Mouse (Mus musculus) heart, embryonic 11.5 days (tissue): ENCODE measurements at regions not wholly inside any gene's neighbourhood (a gene's known extent, or its start where the extent isn't known, plus 50 kb on each side); places are given as distances from the start of the nearest gene placed in this dataset.

Experiments
- ATAC-seq: fragments of 200-750 bp; cut with Nextera tagmentation; replicated peaks from 2 replicates; pipeline ENCODE4 v1.8.0; 2017; ENCODE audit warnings: moderate library complexity; ENCODE audit not compliant: insufficient number of reproducible peaks, low FRiP score, low TSS enrichment
- H3K27ac ChIP-seq: fragments of 300-500 bp; sonication (generic); 2 replicates; pipeline ENCODE4 v1.5.1; 2014; ENCODE audit warnings: mild to moderate bottlenecking, low read depth, low read length
- H3K27me3 ChIP-seq: fragments of 300-500 bp; sonication (generic); 2 replicates; pipeline ENCODE4 v1.6.1; 2014; ENCODE audit warnings: mild to moderate bottlenecking, low read length, mixed read lengths; ENCODE audit not compliant: control insufficient read depth, insufficient read depth
- H3K36me3 ChIP-seq: fragments of 300-500 bp; sonication (generic); 2 replicates; pipeline ENCODE4 v1.6.1; 2014; ENCODE audit warnings: mild to moderate bottlenecking, low read length, moderate library complexity, mixed read lengths; ENCODE audit not compliant: control insufficient read depth, insufficient read depth
- H3K4me1 ChIP-seq: fragments of 300-500 bp; sonication (generic); 2 replicates; pipeline ENCODE4 v1.6.1; 2014; ENCODE audit warnings: low read length; ENCODE audit not compliant: control insufficient read depth, insufficient read depth
- H3K4me2 ChIP-seq: fragments of 300-500 bp; sonication (generic); 2 replicates; pipeline ENCODE4 v1.6.1; 2014; ENCODE audit warnings: mild to moderate bottlenecking, moderate library complexity
- H3K4me3 ChIP-seq: fragments of 300-500 bp; sonication (generic); 2 replicates; pipeline ENCODE4 v1.5.1; 2014; ENCODE audit warnings: low read depth, low read length
- H3K9ac ChIP-seq: fragments of 300-500 bp; sonication (generic); 2 replicates; pipeline ENCODE4 v1.6.1; 2014; ENCODE audit warnings: mild to moderate bottlenecking, low read depth, low read length, moderate library complexity
- H3K9me3 ChIP-seq: fragments of 300-500 bp; sonication (generic); replicated peaks from 2 replicates; pipeline ENCODE4 v1.6.1; 2016; ENCODE audit warnings: low read length; ENCODE audit not compliant: control insufficient read depth
- WGBS: fragments of 180-500 bp; shearing (Covaris S2); extraction: QIAGEN DNeasy Blood & Tissue Kit; methylation state at CpG from one replicate; pipeline ENCODE4 v1.1.7; 2014; ENCODE audit not compliant: insufficient replicate concordance; 5-methylcytosine and 5-hydroxymethylcytosine counted together

DNA sequence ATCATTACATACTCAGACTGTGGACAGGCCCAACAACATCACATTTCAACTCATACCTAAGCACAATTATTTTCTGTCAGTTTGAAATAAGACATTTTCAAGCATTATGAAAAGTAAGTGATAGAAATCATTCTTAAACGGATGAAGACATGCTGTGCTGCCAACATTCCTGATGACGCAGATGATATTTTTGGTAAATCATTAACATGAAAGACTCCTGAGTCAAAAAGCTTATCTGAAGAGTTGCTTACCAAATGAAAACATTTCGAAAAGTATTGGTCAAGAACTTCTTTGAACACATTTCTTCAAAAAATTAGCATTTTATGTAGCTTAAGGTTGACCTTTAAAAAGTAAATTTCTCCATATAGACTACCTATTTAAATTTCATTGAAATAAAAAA is 264.7 kb upstream of the N6amt1 start:
- Histone ChIP-seq H3K4me3 (no peak overlapping the region), H3K36me3 (no peaks in the 10 kb centered on the region), H3K4me1 (no peaks in the 10 kb centered on the region), H3K9me3 (no peaks in the 10 kb centered on the region), H3K27me3 (no peaks in the 10 kb centered on the region), H3K4me2 (no peak overlapping the region), H3K9ac (no peak overlapping the region), H3K27ac (no peak overlapping the region)
- ATAC-seq: no peak
- 77% methylated on average over 3 of the region's 3 CpGs for WGBS

DNA sequence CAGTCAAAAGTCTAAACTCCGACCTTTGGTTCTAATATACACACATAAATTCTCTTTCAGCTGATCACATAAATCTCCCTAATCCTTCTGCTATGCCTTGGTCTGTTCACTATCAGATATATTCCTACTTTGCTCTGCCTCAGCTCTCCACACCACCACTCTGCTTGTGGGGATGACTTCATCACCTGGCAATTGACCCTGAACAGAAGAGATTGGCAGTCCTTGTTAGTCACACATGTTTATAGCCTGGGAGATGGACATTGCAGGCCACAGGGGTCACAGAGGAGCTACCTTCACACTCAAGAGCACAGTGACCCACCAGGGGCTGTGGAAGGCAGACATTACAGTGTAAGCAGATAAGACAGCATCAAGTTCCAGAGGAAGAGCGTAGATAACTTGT is 270.5 kb upstream of the N6amt1 start:
- Histone ChIP-seq H3K4me2 (no peak overlapping the region), H3K9me3 (no peaks in the 10 kb centered on the region), H3K4me1 (peaks cover 6% of the 10 kb centered on the region; the same call in 1 of the 2 replicates), H3K27me3 (no peaks in the 10 kb centered on the region), H3K4me3 (no peak overlapping the region), H3K36me3 (no peaks in the 10 kb centered on the region), H3K9ac (no peak overlapping the region), H3K27ac (no peak overlapping the region)
- WGBS: 39% methylated on average over 2 of the region's 2 CpGs
- no peak for ATAC-seq

DNA sequence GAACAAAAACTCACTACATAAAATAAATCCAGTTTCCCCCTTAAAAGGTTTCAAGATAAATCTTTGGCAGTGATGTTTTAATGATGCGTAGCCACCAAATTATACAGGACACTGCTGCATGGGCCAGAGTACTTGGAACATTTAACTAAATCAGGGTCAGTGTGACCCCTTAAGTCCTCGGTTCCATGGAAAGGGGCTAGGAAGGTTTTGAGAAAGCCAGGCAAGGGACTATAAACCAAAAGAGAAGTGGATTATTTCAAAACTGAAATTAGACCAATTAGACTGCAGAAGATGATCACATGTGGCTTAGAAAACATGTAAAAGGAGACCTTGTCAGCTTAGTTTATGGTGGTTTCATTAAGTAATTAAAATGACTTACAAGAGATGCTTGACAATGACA is 276.6 kb upstream of the N6amt1 start:
- WGBS: 84% methylated on average over 2 of the region's 2 CpGs
- Histone ChIP-seq H3K9me3 (no peaks in the 10 kb centered on the region), H3K9ac (no peak overlapping the region)

DNA sequence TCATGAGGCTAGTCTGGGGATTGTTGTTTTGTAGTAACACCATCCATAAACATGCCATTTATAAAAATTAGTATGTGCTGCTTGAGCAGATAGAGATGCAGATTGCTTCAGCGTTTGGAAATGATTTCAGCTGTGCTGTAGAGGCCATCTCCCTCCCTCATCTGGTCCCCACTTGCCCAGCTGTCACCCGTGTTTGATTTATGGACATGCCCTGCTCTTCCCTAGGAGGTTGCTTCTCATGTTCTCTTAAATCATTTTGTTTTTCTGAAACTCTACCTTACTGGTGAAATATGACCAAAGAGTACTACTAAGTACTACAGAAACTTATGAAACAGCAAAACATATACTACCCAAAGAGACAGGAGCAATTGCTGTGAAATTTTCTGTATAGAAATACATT is 284.7 kb upstream of the N6amt1 start:
- H3K27ac ChIP-seq: no peak overlapping the region
- no peak overlapping the region for H3K9ac ChIP-seq
- H3K4me1 ChIP-seq: no peaks in the 10 kb centered on the region
- no peaks in the 10 kb centered on the region for H3K36me3 ChIP-seq
- H3K27me3 ChIP-seq: no peaks in the 10 kb centered on the region
- H3K4me2 ChIP-seq: no peak overlapping the region
- no peaks in the 10 kb centered on the region for H3K9me3 ChIP-seq
- no peak overlapping the region for H3K4me3 ChIP-seq
- WGBS: 70% methylated on average over 2 of the region's 2 CpGs
- no peak for ATAC-seq

More for the DNA sequence above, 276.6 kb upstream of the N6amt1 start:
- Histone ChIP-seq H3K4me2 (no peak overlapping the region), H3K36me3 (no peaks in the 10 kb centered on the region), H3K4me1 (no peaks in the 10 kb centered on the region), H3K27me3 (no peaks in the 10 kb centered on the region), H3K4me3 (no peak overlapping the region), H3K27ac (no peak overlapping the region)
- ATAC-seq: no peak

DNA sequence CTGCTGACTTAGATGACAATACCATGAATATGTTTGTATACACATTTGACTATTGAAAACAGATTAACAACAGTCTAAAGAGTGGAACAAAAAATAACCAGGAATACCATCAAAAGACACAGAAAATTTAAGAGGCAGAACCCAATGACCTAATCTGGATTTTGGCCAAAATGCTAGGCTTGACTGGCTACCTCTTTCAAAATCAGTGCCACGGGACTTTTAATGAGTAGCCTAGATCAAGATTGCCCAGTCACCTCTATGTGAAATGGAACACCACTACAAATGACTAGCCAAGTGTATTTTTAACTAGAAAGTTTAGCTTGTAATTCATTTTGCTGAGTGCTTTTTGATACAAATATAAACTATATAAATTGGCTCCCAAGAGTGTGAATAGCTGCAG is 286.0 kb upstream of the N6amt1 start:
- ATAC-seq: no peak
- H3K9me3 ChIP-seq: no peaks in the 10 kb centered on the region
- H3K36me3 ChIP-seq: no peaks in the 10 kb centered on the region
- no peak overlapping the region for H3K4me3 ChIP-seq
- H3K4me1 ChIP-seq: no peaks in the 10 kb centered on the region
- no peaks in the 10 kb centered on the region for H3K27me3 ChIP-seq
- H3K4me2 ChIP-seq: no peak overlapping the region
- 86% methylated on average over 1 of the region's 1 CpGs for WGBS
- H3K9ac ChIP-seq: no peak overlapping the region
- no peak overlapping the region for H3K27ac ChIP-seq

DNA sequence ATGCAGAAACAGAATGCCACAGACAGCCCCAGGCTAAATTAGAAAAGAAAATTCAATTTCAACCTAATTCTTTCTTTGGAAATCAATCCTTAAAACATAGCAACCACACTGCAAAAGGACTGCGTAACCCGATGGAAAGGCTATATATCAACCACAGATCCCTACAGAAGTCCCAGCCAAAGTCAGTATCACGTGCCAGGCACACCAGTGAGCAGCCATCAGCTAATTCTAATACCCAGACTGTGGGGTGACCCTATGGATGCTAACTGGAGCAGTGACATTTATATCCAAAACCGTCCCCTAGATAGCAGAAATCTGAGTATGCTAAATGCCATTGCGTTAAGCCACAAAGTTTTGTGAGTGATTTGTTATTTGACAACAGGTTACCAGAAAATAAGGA is 286.5 kb upstream of the N6amt1 start:
- H3K4me1 ChIP-seq: no peaks in the 10 kb centered on the region
- no peak overlapping the region for H3K4me2 ChIP-seq
- H3K36me3 ChIP-seq: no peaks in the 10 kb centered on the region
- no peaks in the 10 kb centered on the region for H3K9me3 ChIP-seq
- 82% methylated on average over 5 of the region's 5 CpGs for whole genome bisulfite sequencing
- no peaks in the 10 kb centered on the region for H3K27me3 ChIP-seq
- no peak overlapping the region for H3K27ac ChIP-seq
- no peak overlapping the region for H3K4me3 ChIP-seq
- ATAC-seq: no peak
- H3K9ac ChIP-seq: no peak overlapping the region

DNA sequence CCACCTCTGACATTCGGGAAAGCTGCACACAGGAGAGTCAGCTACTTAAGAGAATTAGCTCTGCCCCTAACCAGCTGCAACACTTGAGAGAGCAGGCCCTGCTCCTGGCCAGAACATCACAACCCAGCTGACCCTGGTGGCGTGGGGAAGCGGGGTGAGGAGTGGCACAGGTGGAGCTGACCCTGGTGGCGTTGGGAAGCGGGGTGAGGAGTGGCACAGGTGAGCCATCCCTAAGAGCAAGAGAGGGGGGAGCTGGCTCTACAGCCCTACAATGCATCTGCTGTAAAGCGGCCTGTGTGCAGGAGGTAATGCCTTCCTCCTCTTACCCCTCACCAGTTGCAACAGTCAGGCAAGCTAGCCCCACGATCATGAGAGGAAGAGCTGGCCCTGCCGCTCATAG is 293.5 kb upstream of the N6amt1 start:
- Histone ChIP-seq H3K4me2 (no peak overlapping the region), H3K27me3 (no peaks in the 10 kb centered on the region), H3K36me3 (no peaks in the 10 kb centered on the region), H3K27ac (no peak overlapping the region), H3K4me3 (no peak overlapping the region), H3K9ac (no peak overlapping the region), H3K4me1 (no peaks in the 10 kb centered on the region), H3K9me3 (no peaks in the 10 kb centered on the region)
- ATAC-seq: no peak
- 87% methylated on average over 8 of the region's 8 CpGs for WGBS

DNA sequence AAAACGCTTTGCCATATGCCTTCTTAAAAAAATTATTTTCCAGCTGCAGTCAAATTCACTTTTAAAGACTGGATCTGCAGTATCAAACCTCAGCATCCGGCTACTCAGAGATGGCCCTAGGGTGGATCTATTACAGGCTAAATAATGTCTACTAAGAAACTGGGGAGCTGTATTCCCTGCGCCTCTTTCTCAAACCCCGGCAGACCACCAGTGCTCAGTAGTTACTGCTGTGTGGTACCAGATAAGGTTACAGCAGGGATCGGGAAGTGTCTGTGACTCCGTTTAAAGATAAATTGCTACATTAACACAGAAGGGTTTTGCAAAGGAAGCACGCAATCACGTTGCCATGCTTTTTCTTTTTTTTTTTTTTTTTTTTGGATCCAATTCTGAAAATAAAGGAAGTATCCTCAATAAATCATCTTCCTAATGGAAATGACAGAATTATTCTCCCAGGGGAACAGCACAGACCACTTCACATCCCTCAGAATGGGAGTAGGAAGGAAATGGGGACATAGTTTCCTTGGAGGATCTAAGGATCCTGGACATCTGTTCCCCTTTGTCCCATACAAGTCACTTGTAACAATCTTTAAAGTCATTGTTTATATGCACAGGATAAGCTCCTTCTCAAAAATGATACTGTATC is 304.1 kb upstream of the N6amt1 start:
- Histone ChIP-seq H3K9me3 (no peaks in the 10 kb centered on the region), H3K27ac (no peak overlapping the region), H3K4me3 (no peak overlapping the region), H3K4me1 (no peaks in the 10 kb centered on the region), H3K9ac (no peak overlapping the region), H3K36me3 (no peaks in the 10 kb centered on the region), H3K27me3 (no peaks in the 10 kb centered on the region), H3K4me2 (no peak overlapping the region)
- no peak for ATAC-seq
- 44% methylated on average over 8 of the region's 8 CpGs for WGBS

DNA sequence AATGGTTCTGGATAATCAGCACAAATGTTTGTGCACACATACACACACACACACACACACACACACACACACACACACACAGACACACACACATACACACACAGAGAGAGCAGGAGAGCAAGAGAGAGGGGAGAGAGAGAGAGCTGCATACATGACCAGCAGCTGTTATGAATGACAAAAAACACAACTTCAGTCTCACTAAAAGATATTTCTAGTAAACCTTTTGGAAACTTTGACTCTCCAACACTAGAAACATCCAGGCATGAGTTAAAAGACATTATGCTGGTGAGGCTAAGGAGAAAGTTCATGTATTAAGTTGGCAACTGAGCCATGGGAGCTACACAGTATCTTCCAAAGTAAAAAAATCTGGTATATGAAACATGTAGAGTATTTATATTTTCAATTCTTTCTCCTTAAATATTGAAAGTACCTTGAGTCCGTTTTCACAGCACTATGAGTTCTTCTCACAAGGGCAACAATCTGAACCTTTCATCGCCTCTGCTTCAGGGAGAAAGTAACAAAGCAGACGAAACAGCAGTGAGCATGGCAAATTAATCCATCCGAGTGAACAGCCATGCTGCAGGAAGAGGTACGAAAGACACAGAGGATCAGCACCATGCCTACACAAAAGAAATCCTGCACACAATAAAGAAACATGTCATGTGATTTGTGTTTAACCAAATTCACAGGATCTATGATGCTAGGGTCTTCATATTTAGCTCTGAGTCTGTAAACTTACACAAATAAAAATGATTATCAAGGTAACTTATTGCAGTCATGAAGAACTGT is 309.0 kb upstream of the N6amt1 start:
- Histone ChIP-seq H3K27ac (no peak overlapping the region), H3K4me2 (no peak overlapping the region), H3K9ac (no peak overlapping the region), H3K36me3 (no peaks in the 10 kb centered on the region), H3K9me3 (no peaks in the 10 kb centered on the region), H3K4me1 (no peaks in the 10 kb centered on the region), H3K4me3 (no peak overlapping the region), H3K27me3 (no peaks in the 10 kb centered on the region)
- no peak for ATAC-seq
- WGBS: 72% methylated on average over 5 of the region's 5 CpGs
